Mouse (Mus musculus): ENCODE data around the gene Hormad2. TPM values are rescaled to one million over a fixed set of nuclear protein-coding genes. Genes with fewer than 3 reads are reported as not detected.

The Hormad2 gene
- total RNA-seq, 2 experiments from 2014 or later, result not detected

DNA sequence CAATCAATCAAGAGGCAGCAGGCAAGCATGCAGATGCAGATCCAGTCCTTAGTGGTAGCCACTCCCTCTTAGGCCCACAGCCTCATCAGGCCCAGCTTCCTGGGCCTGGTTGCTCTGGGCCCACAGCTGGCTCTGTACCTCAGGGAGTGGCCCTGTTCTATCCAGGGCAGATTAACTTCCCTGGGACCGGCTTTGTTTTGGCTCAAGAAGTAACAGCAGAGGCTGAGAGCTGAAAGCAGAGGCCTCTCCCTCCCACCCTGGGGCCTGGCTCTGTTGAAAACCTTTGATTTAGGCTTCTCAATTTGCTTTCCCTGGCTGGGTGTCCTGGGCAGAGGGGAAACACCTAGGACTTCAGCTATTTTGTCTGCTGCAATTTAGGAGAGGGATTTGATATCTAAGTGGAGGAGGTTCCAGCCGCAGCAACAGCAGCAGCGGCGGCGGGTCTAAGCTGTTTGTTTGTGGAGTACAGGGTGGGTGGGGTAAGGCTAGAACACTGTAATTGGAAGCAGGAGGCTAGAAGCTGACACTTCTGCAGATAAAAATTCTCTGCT lies 138.5 kb downstream of the Hormad2 start:
- DNase-seq, result peak; percentile 63 to 76

DNA sequence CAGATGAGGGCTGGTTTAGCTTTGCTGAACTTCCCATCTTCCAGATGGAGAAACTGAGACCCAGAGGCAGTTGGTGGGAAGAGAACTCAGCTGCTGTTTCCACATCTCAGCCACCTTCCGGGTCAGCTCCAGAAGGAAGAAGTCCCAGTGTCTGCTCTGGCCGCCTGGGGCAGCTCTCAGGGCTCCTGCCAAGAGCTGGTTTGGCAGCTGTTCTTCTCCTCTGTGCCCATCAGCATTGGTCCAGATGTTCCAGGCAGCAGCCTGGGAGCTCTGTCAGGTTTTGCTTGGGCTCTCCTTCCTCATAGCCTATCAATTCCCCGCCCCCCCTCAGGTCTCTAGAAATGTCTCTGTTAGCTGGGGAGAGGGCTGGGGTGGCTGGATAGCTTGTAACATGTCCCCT lies 140.2 kb downstream of the Hormad2 start:
- peak; percentile 42 to 65 for DNase-seq

DNA sequence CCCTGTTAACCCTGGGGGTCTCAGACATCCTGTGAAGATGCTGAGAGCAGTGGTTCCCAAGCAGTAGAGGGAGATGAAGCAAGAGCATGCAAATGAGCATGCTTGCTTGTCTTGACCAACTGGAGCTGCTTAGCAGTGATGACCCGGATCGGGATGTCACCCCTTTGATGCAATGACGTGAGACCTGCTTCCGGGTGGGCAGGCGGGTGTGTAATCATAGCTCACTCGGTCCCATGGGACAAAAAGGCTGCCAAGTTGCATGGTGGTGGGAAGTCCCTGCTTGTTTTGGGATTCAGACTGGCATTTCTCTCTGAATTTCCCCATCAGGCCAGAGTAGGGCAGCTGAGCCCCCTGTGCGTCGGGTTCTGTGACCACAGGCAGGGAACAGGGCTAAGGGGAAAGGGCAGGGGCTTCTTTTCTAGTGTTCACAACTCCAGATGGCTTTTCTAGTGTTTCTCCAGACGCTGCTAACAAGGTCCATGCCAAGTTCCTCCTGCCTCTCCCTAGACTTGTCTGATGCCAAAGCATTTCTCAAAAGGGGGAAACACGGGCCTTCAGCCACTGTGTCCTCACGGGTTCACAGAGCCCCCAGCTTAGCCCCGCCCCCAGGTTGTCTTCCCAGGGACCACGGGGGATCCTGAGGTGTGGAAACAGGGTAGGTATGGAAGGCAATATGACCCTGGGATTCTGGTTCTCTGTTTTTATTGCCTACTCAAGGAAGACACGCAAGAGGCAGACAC lies 141.0 kb downstream of the Hormad2 start:
- peak; percentile 74 to 81 for DNase-seq

DNA sequence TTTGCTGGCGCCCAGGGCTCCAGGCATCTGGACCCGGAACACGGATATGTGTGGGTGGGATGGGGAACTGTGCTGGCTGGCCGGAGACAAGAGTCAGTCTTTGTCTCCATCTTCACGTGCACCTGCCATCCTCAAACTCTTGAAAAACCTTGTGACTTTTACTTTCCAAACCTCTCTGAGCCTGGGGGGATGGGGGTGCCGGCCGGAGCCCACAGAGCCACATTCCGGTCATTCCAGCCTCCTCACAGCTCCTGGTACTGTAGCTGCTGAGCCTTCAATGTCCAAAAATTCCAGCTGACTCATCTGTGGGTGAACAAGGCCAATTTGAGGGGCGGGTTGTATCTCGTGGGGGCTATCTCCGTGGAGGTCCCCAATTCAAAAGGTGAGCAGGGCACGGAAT lies 141.7 kb downstream of the Hormad2 start:
- DNase-seq, result peak; percentile 31 to 42

DNA sequence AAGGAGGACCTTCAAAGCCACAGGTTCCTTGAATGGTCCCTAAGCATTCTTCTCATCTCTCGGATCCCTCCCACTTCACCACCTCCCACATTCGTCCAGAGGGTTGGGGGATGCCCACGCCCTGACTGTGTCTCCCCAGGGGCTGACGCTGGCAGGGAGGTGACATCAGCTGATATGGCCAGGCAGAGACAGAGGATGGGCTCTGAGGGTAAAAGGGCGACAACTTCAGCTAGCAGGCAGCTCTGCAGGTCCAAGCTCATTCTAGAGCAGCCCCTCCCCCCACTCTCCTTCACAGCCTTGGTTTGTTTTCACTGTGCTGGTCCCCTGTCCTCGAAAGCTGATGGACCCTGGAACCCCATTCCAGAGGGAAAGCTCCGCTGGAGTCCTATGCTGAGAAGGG lies 142.3 kb downstream of the Hormad2 start:
- DNase-seq, result peak in 1 of 2 experiments; percentile 29

DNA sequence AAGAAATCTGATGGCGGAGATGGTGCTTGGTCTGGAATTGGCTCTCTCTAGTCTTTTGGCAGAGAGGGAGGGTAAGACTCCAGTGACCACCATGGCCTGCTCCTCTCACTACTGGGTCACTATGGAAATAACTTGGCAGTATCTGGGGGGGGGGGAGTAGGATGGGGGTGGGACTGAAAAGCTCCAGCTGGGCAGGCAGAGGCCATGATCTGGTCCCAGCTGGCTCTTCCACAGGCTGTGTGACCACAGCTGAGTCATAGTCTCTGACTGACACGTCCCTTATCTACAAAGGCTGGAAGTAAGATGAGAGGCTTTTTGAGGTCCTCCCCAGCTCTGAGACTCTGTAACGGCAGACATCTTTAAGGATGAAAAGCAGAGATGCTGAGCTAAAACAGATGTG lies 143.2 kb downstream of the Hormad2 start:
- peak in 1 of 2 experiments; percentile 65 for DNase-seq

DNA sequence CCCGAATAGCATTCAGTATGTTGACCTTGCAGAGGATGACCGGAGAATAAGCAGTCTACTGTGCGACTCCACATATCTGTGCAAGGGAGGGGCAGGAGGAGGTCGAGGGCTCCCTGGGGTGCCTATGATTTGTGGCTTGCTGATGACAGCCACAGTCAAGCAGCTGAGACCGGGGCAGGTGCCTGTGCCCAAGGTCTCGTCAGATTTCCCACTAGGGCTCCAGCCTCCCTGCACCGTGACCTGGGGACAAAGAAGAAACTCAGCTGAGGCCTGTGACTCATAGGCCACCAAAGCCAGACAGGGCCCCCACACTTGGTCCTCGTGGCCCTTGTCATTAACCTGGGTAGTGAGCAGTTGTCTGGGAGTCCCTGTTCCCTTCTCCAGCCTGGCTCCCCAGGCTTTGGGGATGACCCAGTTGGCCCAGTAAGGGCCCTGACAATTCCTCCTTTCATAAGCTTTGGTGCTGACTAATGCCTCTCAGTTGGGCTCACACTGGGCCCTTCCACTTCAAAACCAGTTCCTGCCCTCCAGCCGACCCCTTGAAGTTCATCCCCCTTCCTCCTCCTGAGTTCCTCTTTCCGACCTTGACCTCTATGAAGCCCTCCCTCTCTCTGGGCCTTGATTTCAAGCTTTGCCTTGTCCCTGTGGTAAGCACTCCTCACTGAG lies 144.2 kb downstream of the Hormad2 start:
- DNase-seq, result peak; percentile 40 to 51

Other genes with a start within 250 kb of the Hormad2 start
- gene Castor1, start 222.9 kb downstream of the Hormad2 start, total RNA-seq (2021), result 1 to 10 TPM; 5.7 to 5.9 TPM
- gene Osm, start 204.7 kb downstream of the Hormad2 start, total RNA-seq (2021), result under 1 TPM in 1 of 2 experiments, not detected in 1; 0.15 TPM
- under 1 TPM; 0.10 TPM for gene Lif, start 183.5 kb downstream of the Hormad2 start, total RNA-seq (2021)
- 10 to 100 TPM; 47.4 to 49.0 TPM for gene Mtmr3, start 153.8 kb upstream of the Hormad2 start, total RNA-seq (2021)
- not detected for gene Gm11032, start 179.0 kb upstream of the Hormad2 start, total RNA-seq (2021)
- 10 to 100 TPM; 15.0 to 16.1 TPM for gene Ascc2, start 196.6 kb upstream of the Hormad2 start, total RNA-seq (2021)